Mouse (Mus musculus) lung, adult 2 months (tissue): ENCODE measurements around the gene Fam19a2. TPM values are rescaled to one million over a fixed set of nuclear protein-coding genes. Genes with fewer than 3 reads are reported as not detected.

Source experiments
- DNase-seq: peaks from one replicate; pipeline ENCODE4 v3.0.0; 2022
- H3K4me1 ChIP-seq: fragments of 200-500 bp; 2 replicates; pipeline ENCODE4 v1.6.1; 2011; ENCODE audit warnings: low read length; ENCODE audit not compliant: control insufficient read depth, insufficient read depth
- H3K4me3 ChIP-seq: fragments of 200-500 bp; replicated peaks from 2 replicates; pipeline ENCODE3; 2011; ENCODE audit warnings: low read depth, mild to moderate bottlenecking, control low read depth, low read length; ENCODE audit errors: extremely low read depth
- CTCF ChIP-seq: fragments of 200-500 bp; IDR thresholded peaks from 2 replicates; pipeline ENCODE4 v1.5.1; 2011; ENCODE audit warnings: mild to moderate bottlenecking, low read length, control low read depth; ENCODE audit not compliant: insufficient read depth
- POLR2A ChIP-seq: fragments of 200-500 bp; IDR thresholded peaks from 2 replicates; pipeline ENCODE4 v1.6.1; 2011; ENCODE audit warnings: low read depth, mild to moderate bottlenecking, control low read depth, low read length, borderline replicate concordance; ENCODE audit errors: extremely low read depth
- WGBS: fragments of 180-500 bp; shearing (Covaris S2); methylation state at CpG from one replicate; pipeline ENCODE4 v1.1.7; 2018; 5-methylcytosine and 5-hydroxymethylcytosine counted together
- polyA plus RNA-seq: library from polyadenylated mRNA; depleted of rRNA; stranded (reverse); fragments of >200 nt; gene quantifications from 2 replicates; pipeline ENCODE4 v1.2.3, GENCODE M21; 2012

The Fam19a2 gene
- polyA plus RNA-seq, 1 experiment = 0.07 TPM

DNA sequence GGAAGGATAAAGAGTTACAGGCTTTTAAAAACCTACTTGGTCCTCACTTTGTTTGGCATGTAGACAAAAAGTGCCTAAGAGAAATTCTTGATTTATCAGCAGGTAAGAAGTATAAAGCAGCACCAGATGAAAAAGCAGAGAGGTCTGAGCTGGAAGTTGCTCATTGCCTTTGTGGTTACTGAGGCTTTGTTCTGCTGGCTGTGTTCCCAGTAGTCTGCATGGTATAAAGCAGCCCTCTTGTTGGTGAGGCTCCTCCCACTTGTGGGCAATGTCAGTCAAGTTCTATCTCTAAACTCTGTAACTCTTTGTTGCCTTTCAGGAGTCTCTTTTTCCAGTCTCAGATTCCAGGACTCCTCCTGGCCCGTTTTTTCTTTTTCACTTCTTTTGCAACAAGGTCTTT, 156.5 kb downstream of the Fam19a2 start:
- H3K4me3 ChIP-seq = no peak overlapping the region
- 80% methylated on average over 1 of the region's 1 CpGs for WGBS
- no peak for DNase-seq
- no peaks in the 10 kb centered on the region for H3K4me1 ChIP-seq
- TF ChIP-seq CTCF (no peak), POLR2A (no peak)

DNA sequence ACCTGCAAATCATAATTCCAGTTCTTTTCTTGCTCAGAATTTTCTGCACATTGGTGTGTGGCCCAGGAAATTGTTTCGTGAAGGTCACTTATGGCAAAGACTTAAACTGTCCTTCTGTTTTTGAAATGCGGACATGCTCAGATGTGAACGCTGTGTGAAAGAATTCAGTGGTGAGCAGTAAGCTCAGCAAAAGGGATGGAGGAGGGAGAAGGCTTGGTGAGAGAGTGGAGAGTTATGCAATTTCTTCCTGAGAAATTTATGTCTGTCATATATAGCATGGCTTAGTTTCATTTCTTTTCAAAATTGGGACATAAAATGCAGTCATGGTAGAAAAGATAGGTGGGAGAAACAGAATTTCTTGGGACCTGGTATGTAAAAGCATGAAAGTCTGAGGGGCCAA, 160.7 kb downstream of the Fam19a2 start:
- TF ChIP-seq POLR2A = no peak
- TF ChIP-seq CTCF = no peak
- DNase-seq = no peak
- Histone ChIP-seq H3K4me1 (no peaks in the 10 kb centered on the region), H3K4me3 (no peak overlapping the region)
- 83% methylated on average over 3 of the region's 3 CpGs for WGBS

DNA sequence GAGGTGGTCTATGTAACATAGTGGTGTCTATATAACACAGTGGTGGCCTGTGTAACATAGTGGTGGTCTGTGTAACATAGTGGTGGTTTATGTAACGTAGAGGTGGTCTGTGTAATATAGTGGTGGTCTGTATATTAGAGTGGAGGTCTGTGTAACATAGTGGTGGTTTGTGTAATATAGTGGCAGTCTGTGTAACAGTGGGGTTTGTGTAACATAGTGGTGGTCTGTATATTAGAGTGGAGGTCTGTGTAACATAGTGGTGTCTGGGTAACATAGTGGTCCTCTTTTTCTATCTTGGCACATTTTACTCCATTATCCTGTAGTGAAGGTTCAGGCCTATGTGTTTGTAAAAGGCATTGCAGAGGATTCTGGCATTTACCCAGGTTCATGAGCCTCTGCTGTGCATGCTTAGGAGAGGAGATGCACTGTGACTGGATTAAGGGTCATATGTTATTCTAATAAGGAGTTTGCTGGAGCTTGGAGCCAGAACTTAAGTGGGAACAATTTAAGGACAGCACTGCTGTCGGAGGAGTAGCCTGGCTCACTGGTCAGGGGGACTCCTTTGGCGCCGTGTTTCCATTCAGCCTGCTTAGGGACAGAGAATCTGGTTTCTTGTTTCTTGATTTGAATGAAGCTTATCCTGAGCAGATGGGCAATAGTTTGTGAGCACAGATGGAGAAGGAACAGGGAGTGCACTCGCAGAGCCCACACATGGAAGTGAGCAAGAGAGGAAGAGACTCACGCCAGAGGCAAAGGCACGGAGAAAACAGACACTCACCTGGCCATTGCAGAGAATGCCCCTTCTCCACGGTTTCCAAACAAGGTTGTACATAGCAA, 162.9 kb downstream of the Fam19a2 start:
- Histone ChIP-seq H3K4me1 (no peaks in the 10 kb centered on the region), H3K4me3 (no peak overlapping the region)
- TF ChIP-seq POLR2A (no peak), CTCF (no peak)
- WGBS = 74% methylated on average over 8 of the region's 8 CpGs
- no peak for DNase-seq

DNA sequence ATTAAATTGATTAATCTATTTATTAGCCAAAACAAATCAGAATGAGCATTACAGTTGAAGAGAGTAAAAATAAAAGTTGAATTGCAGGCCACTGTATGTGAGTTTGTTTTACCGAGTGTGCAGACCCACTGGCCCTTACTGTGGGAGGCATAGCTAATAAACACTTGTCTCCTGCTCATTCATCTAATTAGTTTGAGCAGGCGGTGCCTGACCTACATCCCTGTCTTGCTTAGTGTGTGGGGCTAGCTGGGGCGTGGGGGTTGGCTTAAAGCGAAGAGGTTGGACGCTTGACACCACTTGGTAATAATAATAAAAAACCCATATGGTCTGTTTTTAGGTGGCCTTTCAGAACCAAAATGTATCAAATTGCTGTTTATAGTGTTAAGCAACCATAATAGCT, 167.8 kb downstream of the Fam19a2 start:
- H3K4me3 ChIP-seq = no peak overlapping the region
- DNase-seq = no peak
- WGBS = 71% methylated on average over 5 of the region's 5 CpGs
- no peak for TF ChIP-seq CTCF
- TF ChIP-seq POLR2A = no peak
- no peaks in the 10 kb centered on the region for H3K4me1 ChIP-seq

DNA sequence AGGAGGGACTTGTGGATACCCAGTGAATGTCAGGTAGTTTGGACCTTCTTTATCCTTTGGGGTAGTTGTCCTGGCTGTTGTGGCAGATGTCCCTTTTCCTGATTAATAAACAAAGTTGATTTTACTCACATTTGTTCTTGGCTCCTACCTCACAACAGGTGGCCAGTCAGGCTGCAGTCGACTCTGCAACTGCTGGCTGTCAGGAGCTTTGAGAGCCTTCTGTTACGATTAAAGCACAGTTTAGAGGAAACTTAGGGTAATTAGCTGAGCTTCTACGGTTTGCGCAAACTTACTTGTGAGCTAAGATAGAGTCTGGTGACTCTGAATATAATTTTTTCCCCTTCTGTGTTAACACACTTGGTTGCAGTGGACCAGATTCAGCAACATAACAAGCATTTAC, 173.8 kb downstream of the Fam19a2 start:
- H3K4me3 ChIP-seq = no peak overlapping the region
- TF ChIP-seq CTCF = no peak
- no peak for TF ChIP-seq POLR2A
- DNase-seq = no peak
- 72% methylated on average over 4 of the region's 4 CpGs for WGBS
- H3K4me1 ChIP-seq = no peaks in the 10 kb centered on the region

DNA sequence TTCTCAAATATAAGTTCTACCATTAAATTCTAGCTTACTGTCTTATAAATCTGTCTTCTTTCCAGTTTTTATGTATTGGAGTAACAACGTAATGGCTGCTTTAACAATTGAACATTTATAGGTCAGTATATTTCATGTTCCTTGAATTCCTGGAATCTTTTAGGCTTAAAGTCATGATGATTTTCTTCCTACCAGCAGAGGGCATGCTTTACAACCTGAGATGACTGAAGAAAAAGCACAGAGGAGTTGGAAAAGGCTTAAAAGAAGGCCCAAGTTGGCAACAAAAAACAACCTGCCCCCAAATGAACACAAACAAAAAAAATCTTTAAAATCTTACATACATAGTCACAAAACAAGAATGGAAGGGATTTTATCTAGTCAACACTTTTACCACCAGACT, 193.0 kb downstream of the Fam19a2 start:
- WGBS = 81% methylated on average over 1 of the region's 1 CpGs
- no peak for DNase-seq
- Histone ChIP-seq H3K4me1 (no peaks in the 10 kb centered on the region), H3K4me3 (no peak overlapping the region)
- TF ChIP-seq POLR2A = no peak
- no peak for TF ChIP-seq CTCF

DNA sequence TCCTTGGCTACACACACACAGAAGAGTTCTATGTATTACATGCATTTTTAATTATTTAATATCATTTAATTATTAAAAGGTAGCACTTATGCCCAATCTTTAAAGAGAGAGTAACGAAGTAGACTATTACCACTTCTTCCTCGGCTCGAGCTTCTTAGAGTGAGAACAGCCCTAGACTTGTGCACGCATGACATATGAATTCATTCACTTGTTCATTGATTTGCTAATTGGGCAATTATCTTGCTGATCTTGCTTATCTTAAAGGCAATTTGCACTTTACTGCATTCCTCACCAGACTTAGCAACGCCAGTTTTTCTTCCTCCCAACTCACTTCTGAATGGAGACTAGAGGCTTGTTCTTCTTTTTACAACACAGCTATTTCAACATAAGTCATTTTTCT, 196.7 kb downstream of the Fam19a2 start:
- no peak overlapping the region for H3K4me3 ChIP-seq
- TF ChIP-seq POLR2A (no peak), CTCF (no peak)
- H3K4me1 ChIP-seq = no peaks in the 10 kb centered on the region
- WGBS = 73% methylated on average over 5 of the region's 5 CpGs
- DNase-seq = no peak

DNA sequence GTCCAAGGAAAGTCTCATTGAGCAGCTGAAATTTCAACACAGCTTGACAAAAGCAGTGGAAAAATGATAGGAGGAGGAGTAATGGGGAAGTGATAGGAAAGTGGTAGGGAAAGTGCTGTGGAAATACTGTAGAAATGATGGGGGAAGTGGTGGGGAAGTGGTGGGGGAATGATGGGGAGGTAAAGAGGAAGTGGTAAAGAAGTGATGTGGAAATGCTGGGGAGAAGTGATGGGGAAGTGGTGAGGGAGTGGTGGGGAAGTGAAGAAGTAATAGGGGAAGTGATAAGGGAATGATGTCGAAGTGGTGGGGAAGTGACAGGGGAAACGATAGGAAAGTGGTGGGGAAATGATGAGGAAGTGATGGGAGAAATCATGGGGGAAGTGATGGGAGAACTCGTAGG, 198.5 kb downstream of the Fam19a2 start:
- WGBS = 74% methylated on average over 3 of the region's 3 CpGs
- no peak for DNase-seq
- Histone ChIP-seq H3K4me3 (no peak overlapping the region), H3K4me1 (no peaks in the 10 kb centered on the region)
- TF ChIP-seq POLR2A = no peak
- TF ChIP-seq CTCF = no peak

DNA sequence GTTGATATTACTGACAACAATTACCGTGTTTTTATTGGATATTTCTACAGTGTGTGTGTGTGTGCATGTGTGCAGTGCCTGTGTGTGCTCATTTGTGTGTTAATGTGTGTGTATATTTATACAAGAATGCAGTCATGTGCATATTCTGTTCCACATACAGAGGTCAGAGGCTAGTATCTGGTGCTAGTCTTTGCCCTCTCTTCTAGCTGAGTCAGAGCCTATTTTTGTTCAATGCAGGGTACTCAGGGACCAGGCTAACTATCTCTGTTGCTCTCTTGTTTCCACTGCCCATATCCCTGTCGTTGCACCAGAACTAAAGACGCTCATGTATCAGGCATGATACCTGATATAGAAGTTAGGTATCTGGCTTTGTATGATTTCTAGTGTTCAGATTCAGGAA, 251.0 kb downstream of the Fam19a2 start:
- H3K4me3 ChIP-seq = no peak overlapping the region
- 80% methylated on average over 3 of the region's 3 CpGs for WGBS
- no peaks in the 10 kb centered on the region for H3K4me1 ChIP-seq
- TF ChIP-seq POLR2A = no peak
- no peak for TF ChIP-seq CTCF
- DNase-seq = no peak

DNA sequence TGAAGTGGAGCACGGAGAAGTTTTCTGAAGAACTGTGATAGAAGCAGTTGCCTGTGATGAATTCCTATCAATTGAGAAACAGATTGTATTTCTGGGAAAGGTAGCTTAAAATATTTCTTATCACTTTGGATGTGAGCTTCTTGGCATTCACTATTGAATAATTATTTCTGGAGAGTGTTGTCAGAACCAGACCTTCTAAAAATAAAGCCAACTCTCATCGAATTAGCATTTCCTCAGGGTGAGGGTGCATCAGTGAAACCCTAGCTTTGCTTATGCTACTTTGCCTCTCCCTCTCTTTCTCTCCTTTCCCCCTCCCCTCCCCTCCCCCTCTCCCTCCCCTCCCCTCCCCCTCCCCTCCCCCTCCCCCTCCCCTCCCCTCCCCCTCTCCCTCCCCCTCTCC, 256.8 kb downstream of the Fam19a2 start:
- no peak for DNase-seq
- Histone ChIP-seq H3K4me3 (no peak overlapping the region), H3K4me1 (no peaks in the 10 kb centered on the region)
- WGBS = 65% methylated on average over 2 of the region's 2 CpGs
- TF ChIP-seq POLR2A = no peak
- no peak for TF ChIP-seq CTCF

DNA sequence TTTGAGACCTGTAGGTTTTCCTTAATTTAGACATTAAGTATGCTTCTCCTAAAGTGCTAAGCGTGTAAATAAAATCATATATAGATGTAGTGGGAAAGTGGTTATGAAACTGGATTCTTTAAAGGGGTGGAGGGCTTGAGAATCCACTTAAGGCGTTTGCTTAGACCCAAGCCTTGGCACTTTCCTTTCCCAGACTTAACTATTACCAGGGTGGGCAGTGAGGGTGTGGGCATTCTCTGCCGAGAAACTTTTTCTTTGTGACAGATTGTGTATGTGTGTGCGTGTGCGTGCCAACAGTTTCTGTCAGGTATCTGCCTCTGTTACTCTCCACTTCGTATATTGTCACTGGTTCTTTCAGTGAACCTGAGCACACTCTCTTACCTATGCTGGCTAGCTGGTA, 257.4 kb downstream of the Fam19a2 start:
- Histone ChIP-seq H3K4me1 (no peaks in the 10 kb centered on the region), H3K4me3 (no peak overlapping the region)
- no peak for DNase-seq
- WGBS = 67% methylated on average over 6 of the region's 6 CpGs
- TF ChIP-seq CTCF (no peak), POLR2A (no peak)

DNA sequence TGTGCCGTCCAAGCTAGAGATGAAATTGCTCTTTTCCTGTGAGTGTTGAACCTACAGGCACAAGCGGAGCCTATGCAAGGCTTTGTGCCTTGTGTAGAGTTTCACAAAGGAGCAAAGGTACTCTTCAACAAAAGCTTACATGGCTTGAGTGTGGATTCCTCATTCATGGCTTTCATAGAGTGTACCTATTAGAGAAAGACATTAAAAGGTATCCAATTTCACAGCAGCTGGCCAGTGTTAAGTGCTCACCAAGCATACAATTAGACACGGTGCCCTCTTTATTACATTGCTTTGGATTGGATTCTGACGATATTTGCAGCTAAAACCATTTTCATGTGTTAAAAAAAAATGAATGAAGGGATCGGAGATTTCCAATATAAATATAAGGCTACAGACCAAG, 261.6 kb downstream of the Fam19a2 start:
- DNase-seq = no peak
- H3K4me1 ChIP-seq = no peaks in the 10 kb centered on the region
- no peak overlapping the region for H3K4me3 ChIP-seq
- TF ChIP-seq CTCF (no peak), POLR2A (no peak)
- 80% methylated on average over 5 of the region's 5 CpGs for WGBS
